Mouse (Mus musculus): Measurements from ENCODE around the gene Urod.

The Urod gene

GRCm38 (mm10) chr4:116993672-116994621 lies at the start of gene Urod:
Urod (minus strand) TSS chr4:116994413.
- DNase-seq: peak; percentile 86

GRCm38 (mm10) chr4:117041283-117041721 lies 47.1 kb upstream of the Urod start:
- DNase-seq: no peak

- no peak for DNase-seq
Measured at GRCm38 (mm10) chr4:117040791-117041190, 46.6 kb upstream of the Urod start.

GRCm38 (mm10) chr4:117039925-117040687 lies 45.9 kb upstream of the Urod start:
- DNase-seq: peak; percentile 63

DNA sequence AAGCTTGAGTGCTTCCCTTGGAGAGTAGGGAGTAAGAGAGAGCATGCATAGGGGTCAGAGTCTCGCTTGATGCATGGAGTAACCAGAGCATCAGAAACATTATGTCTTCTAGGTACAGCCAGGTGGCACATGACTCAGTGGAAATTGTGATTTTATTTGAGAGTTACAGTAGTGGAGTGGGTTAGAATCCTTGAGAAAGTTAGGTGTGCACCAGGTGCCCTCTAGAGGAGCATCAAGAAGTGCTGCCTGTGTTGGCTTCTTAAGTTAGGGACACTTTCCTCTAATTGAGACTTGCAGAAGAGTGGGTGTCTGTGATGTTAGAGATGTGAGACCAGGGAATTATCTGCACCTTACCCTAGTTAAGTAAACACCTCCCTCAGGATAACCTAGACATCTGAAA lies 36.9 kb upstream of the Urod start:
- DNase-seq: no peak

DNA sequence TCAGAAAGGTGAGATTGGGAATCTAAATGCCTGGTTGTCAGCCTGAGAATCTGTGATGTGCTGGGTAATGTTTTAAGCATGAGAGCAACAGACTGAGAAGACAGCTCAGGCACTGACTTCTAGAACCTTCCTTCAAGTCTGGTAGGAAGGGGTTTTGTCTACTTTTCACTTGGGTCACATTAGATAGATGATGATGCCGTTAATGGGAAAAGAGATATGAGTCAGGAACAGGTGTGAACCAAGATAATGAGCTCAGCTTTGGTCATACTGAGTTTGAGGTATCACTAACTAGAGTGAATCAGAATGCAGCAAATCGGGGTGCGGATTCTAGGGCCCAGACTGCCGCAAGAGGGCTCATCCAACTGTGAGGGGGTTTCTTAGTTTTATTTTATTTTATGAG lies 29.3 kb upstream of the Urod start:
- no peak for DNase-seq

DNA sequence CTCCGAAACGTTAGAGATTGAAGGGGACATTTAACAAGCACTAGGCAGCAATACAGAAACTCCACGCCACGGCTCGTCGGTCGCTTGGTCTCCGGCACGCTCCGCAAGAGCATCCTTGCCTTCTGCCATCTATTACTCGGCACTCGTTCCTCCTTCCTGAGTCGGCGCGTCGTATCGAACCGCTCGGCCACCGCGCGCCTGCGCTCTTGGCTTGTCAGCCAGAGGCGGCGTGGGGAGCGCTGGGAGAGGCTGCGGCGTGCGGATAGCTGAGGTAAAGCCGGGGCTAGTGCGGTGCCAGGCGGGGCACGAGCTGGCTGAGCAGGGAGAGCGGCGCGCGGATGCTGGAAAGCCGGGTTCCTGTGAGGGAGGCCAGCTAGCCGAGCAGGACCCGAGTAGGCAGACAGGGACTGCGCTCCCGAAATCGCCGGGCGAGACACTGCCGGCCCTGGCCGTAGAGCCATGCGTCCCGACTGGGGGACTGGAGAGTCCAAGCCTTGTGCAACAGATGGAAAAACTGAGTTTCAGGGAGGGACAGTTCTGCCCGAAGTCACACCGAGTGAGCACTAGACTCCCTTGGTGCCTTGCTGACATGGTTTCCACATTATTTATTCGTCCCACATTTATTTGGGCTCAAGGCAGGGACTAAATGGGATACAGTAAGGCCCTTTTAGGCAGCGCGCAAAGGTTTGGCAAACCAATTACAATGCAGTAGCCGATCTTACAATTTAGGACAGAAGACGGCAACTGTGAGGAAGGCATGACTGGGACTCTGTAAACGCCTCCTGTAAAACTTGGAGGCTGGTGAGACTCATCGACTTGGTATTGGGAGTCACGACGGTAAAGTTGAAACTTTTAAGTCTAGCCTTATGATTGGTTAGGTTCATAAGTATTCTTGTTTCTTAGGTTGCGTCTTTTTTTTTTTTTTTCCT lies 25.3 kb upstream of the Urod start, which contains the start of gene Eif2b3:
Gene Eif2b3, plus strand, starts transcription at position 197 of the 929 bp plus-strand sequence.
- peak; percentile 87 for DNase-seq

DNA sequence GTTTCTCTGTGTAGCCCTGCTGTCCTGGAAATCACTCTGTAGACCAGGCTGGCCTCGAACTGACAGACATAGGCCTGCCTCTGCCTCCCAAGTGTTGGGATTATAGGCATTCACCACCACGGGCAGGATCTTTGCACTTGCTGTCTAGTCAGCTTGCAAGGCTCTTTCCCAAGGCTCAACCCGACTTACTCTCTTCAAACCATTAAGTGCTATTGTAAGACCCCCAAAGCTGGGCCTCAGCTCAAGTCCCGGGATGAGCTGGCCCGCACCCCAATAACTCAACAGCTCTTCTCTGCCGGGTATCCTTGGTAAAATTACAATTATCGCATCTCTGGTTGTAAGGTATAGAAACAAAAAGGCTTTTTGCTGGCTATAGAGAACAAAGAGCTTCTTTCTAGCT lies 24.1 kb upstream of the Urod start:
- no peak for DNase-seq

DNA sequence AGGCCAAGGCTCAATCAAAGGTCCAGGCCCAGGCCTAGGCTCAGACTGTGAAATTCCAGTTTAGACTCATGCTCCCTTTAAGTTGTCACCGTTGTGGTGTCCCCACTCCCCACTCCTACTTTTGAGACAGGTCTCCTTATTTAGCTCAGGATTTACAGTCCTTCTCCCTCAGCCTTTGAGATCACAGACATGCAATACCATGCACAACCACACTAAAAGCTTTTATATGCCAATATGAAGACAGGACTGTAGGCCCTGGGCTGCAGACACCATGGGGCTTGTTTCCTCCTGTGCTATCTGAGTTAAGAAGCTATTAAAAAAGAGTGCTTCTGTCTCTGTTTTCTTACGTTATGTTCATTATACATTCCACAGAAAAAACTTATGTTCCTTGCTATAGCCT lies 23.5 kb upstream of the Urod start:
- DNase-seq: no peak

GRCm38 (mm10) chr4:117014901-117015415 lies 20.7 kb upstream of the Urod start:
- no peak for DNase-seq

DNA sequence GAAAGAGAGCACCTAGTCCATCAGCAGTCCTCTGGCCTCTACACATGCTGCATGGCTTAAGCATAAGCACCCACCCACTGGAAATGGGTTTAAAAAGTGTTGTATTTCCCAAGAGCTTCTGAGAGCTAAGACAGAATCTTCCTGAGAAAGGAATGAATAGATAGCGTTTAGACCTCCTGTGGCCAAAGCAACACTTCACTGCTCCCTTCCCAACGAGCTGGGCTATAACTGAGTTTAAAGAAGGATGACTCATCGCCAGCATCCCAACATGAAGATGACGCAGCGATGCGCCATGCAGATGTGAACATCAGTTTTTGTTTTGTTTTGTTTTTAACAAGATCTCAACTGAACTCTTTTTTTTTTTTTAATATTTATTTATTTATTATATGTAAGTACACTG lies 19.4 kb upstream of the Urod start:
- DNase-seq: no peak

- no peak for DNase-seq
Measured at GRCm38 (mm10) chr4:117010231-117010630, 16.0 kb upstream of the Urod start.

DNA sequence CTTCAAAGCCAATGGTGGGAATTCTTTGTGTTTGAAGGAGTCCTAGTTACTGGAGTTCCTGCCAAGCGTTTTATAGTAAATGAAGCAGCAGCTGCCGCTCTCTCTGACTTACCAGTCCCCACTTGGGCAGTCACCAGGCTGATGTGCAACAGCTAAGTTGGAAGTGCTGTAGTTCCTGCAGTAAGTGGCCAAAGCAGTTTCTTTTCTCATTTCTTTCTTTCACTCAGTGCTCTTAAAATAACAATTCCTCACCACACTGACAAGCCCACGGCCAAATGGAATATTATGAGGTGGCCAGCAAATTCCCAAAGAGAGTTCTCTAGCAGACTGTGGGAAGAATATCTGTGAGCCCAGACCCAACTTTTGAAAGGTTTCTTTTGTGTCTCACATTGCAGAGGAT lies 12.8 kb upstream of the Urod start:
- DNase-seq: no peak

- no peak for DNase-seq
Measured at GRCm38 (mm10) chr4:117005611-117006400, 11.6 kb upstream of the Urod start.

DNA sequence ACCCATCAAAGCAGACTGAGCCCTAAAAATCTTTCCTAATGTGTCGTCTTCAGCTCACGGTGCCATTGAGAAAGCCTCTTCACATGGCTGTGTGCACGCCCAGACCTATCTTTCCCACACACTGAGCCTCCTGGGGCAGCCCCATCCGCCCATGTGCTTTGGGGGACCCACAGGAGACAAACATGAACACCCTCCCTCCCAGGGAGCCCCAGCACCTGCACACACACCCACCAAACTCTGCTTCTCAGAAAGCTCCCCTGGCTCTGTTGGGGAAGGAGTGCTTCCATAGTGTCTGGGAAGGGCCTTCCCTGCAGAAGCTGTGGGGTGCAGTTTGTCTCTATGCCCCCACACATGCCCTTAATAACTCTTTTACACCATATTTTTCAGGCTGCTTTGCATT lies 10.4 kb upstream of the Urod start:
- no peak for DNase-seq

DNA sequence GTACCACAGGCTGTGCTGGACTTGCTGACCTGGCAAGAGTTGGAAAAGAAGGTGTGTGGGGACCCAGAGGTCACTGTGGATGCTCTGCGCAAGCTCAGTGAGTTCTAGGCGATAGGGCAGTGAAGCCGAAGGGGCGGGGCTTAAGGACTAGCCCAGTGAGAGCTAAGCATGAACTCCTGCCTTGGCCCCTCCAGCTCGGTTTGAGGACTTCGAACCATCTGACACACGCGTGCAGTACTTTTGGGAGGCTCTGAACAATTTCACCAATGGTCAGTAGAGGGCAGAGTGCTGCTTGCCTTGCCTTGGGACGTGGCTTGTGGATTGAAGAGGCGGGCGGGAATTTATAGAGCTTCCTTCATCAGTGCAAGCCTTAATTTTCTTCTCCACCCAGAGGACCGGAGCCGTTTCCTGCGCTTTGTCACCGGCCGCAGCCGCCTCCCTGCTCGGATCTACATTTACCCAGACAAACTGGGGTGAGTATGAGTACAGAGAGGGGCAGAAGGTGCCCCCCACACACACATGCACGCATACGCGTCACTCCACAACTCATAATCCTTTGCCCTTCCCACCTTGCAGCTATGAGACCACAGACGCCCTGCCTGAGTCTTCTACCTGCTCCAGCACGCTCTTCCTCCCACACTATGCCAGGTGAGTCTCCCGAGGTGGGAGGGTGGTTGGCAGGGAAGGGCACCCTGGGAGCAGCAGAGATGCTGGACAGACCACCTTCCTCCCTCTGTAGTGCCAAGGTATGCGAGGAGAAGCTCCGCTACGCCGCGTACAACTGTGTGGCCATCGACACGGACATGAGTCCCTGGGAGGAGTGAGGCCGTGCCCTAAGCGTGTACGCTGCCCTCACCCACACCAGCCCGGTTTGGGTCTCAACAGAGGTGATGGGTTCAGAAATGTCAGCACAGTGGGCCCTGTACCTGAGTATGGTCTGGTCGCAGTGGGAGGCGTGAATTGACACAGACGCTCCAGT lies 8.6 kb upstream of the Urod start:
- no peak for DNase-seq

DNA sequence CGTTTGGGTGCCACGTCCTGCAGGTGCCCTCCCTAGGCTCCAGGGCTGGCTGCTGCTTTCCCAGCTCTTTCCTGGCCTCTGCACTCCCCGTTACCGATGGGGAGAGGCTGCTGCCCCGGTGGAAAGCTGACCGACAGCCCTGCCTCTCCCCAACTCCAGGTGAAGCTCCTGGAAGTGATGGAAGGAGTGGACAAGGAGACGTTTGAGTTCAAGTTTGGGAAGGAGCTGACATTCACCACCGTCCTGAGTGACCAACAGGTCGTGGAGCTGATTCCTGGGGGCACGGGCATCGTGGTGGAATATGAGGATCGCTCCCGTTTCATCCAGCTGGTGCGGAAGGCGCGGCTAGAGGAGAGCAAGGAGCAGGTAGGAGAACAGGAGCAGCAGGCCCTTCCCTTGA lies 7.7 kb upstream of the Urod start:
- no peak for DNase-seq

DNA sequence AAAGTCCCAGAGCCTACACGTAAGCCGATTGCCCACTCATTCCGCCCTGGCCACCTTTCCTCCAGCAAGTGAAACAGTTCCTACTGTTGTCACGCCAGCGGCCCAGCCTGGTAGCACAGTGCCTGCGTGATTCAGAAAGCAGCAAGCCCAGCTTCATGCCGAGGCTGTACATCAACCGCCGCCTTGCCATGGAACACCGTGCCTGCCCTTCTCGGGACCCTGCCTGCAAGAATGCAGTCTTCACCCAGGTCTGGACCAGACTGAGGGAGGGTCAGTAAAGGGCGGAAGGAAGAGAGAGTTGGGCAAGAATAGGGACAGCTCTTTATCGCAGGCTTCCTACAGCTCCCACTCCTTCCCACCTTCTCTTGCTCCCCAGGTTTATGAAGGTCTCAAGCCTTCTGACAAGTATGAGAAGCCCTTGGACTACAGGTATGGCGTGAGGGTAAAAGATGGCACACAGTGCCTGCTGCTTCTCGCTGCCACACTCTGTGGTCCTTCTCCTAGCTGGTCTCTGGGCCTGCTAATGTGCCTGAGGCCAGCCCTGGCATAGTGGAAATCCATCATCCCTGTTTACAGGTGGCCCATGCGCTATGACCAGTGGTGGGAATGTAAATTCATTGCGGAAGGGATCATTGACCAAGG lies 5.4 kb upstream of the Urod start:
- DNase-seq: no peak

- DNase-seq: peak; percentile 42
Measured at GRCm38 (mm10) chr4:116995798-116996135, 1.6 kb upstream of the Urod start.

Measured in right cerebral cortex, postnatal 4 days (tissue).